Mouse (Mus musculus) bone marrow, adult 2 months (tissue): ENCODE measurements around the gene Cep104.

Experiments used
- CTCF ChIP-seq: fragments of 200-500 bp; IDR thresholded peaks from 2 replicates; pipeline ENCODE4 v1.5.1; 2011; ENCODE audit warnings: low read length, control low read depth; ENCODE audit not compliant: control insufficient read depth, insufficient read depth
- POLR2A ChIP-seq: fragments of 200-500 bp; IDR thresholded peaks from 2 replicates; pipeline ENCODE4 v1.6.1; 2011; ENCODE audit warnings: low read depth, mild to moderate bottlenecking, control low read depth, low read length, borderline replicate concordance; ENCODE audit not compliant: control insufficient read depth

DNA sequence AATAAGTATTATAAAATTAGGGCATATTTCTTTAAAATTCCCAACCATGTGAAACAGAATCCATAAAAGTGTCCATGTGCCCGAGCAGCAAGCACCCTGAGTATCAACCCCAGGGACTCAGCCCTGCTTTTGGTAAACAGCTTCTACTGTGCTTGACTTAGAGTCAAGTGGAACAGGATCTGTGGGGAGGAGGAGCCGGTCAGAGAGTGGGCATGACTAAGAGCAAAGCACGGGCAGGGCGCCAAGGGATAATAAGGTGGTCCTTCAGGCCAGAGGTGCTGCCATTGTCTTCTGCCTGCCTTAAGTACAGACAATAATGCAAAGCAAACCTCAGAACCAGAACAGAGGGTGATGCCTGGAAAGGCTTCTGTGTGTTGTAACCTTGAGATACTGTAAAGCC, 32.8 kb downstream of the Cep104 start:
- TF ChIP-seq CTCF, result no peak
- no peak for TF ChIP-seq POLR2A
